ENCODE assay signal across 25 mouse cellular contexts in genomic region chr10:11709742-11710141, GRCm38 (mm10).
"Had no signal": no experiment of that assay in that cellular context is flagged by ENCODE, and none has a peak within 500 bp of the region (broad histone marks: within the 10 kb centered on the region; RNA-seq: fewer than 3 reads in every experiment).

No protein-coding gene starts in this region.

- H3K27ac ChIP-seq: heart, embryonic 10.5 days; hindbrain, embryonic 10.5 days; hindbrain, embryonic 12.5 days; hindbrain, embryonic 14.5 days; intestine, embryonic 15.5 days; limb, embryonic 12.5 days; liver, embryonic 13.5 days; liver, embryonic 15.5 days had no signal

- H3K36me3 ChIP-seq: heart, embryonic 10.5 days; heart, embryonic 12.5 days; hindbrain, embryonic 10.5 days; hindbrain, embryonic 12.5 days; intestine, embryonic 15.5 days; limb, embryonic 12.5 days; liver, embryonic 13.5 days; liver, embryonic 15.5 days had no signal

- DNase-seq: gastrocnemius, postnatal 14 days; gastrocnemius, postnatal 36 days; heart, adult 11 months; heart, postnatal 4 days; kidney, adult 18-20 months; kidney, adult 8-10 months; kidney, postnatal 14 days; kidney, postnatal 36 days; layer of hippocampus, adult 9-11 months; layer of hippocampus, postnatal 36 days; left cerebral cortex, postnatal 4 days; liver; liver, embryonic 13.5 days had no signal

- H3K4me2 ChIP-seq: heart, embryonic 12.5 days; hindbrain, embryonic 12.5 days; hindbrain, embryonic 14.5 days; intestine, embryonic 15.5 days; limb, embryonic 12.5 days; liver, embryonic 11.5 days; liver, embryonic 13.5 days; liver, embryonic 15.5 days had no signal

- H3K4me3 ChIP-seq: heart, embryonic 10.5 days; heart, embryonic 12.5 days; hindbrain, embryonic 10.5 days; hindbrain, embryonic 12.5 days; intestine, embryonic 15.5 days; limb, embryonic 12.5 days; liver, embryonic 13.5 days; liver, embryonic 15.5 days had no signal

- H3K9me3 ChIP-seq: heart, embryonic 10.5 days; hindbrain, embryonic 10.5 days; hindbrain, embryonic 12.5 days; intestine, embryonic 15.5 days; limb, embryonic 12.5 days; liver, embryonic 13.5 days; liver, embryonic 15.5 days had no signal

- H3K9ac ChIP-seq: heart, embryonic 12.5 days; hindbrain, embryonic 12.5 days; hindbrain, embryonic 14.5 days; intestine, embryonic 15.5 days; limb, embryonic 12.5 days; liver, embryonic 13.5 days; liver, embryonic 15.5 days had no signal

- ATAC-seq: hindbrain, embryonic 16.5 days; inflammation-experienced regulatory T-cells, adult 6 months; intestine, embryonic 15.5 days; intestine, postnatal 0 days had no signal

- H3K4me1 ChIP-seq: heart, embryonic 10.5 days; heart, embryonic 12.5 days; hindbrain, embryonic 10.5 days; hindbrain, embryonic 12.5 days; intestine, embryonic 15.5 days; limb, embryonic 12.5 days; liver, embryonic 13.5 days; liver, embryonic 15.5 days had no signal

- H3K27me3 ChIP-seq: heart, embryonic 12.5 days; hindbrain, embryonic 12.5 days; intestine, embryonic 15.5 days; limb, embryonic 12.5 days; liver, embryonic 13.5 days; liver, embryonic 15.5 days had no signal
